Mouse (Mus musculus): ENCODE data around the gene Obp1a. TPM values are rescaled to one million over a fixed set of nuclear protein-coding genes. Genes with fewer than 3 reads are reported as not detected.

The Obp1a gene
- total RNA-seq (2021) = not detected

DNA sequence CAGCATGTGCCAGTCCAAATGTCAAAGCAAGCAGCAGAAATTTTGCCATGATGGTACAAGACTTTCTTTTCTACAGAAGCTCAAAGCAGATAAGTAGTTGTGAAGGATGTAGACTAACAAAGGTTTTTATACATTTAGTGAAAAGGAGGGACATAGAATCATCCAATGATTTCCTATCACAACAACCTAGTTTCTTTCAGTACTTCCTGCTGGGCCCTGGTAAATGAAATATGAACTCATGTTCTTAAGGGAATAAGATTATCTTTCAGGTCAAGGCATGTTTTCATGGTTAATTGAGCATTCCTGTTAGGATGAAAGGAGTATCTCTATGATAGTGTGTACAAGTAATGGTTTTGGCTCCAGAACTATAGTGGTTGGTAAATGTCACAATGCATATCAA lies at the start of gene Obp1a:
Obp1a (minus strand) TSS at position 101 of the 400 bp plus-strand sequence.
- DNase-seq (ENCODE audit: low spot score) = no peak
- intact Hi-C loops (cut with DNase I) = no loop called here

DNA sequence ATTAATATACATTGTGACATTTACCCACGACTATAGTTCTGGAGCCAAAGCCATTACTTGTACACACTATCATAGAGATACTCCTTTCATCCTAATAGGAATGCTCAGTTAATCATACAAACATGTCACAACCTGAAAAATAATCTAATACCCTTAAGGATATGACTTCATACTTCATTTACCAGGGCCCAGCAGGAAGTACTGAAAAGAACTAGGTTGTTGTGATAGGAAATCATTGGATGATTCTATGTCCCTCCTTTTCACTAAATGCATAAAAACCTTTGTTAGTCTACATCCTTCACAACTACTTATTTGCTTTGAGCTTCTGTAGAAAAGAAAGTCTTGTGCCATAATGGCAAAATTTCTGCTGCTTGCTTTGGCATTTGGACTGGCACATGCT lies 34.0 kb upstream of the Obp1a start, which contains the start of gene Gm5938:
Gm5938 (plus strand) TSS at position 301 of the 400 bp plus-strand sequence.
- intact Hi-C loops (cut with DNase I) = no loop called here

More for the DNA sequence above, 34.0 kb upstream of the Obp1a start, which contains the start of gene Gm5938:
- no peak for DNase-seq (ENCODE audit: low spot score)

Other genes with a start within 250 kb of the Obp1a start
- gene Pbsn, start 237.8 kb downstream of the Obp1a start, total RNA-seq (2021) = not detected
- not detected for gene Gm14744, start 226.6 kb downstream of the Obp1a start, total RNA-seq (2021)
- gene 5430402E10Rik, start 166.3 kb downstream of the Obp1a start, total RNA-seq (2021) = not detected
- gene Gm5938, start 34.1 kb upstream of the Obp1a start, total RNA-seq (2021) = not detected
- gene Obp1b, start 95.4 kb upstream of the Obp1a start, total RNA-seq (2021) = not detected
- gene Gm14743, start 154.5 kb upstream of the Obp1a start, total RNA-seq (2021) = not detected